Mouse (Mus musculus): Measurements from ENCODE around the gene Ptpdc1.

The Ptpdc1 gene

DNA sequence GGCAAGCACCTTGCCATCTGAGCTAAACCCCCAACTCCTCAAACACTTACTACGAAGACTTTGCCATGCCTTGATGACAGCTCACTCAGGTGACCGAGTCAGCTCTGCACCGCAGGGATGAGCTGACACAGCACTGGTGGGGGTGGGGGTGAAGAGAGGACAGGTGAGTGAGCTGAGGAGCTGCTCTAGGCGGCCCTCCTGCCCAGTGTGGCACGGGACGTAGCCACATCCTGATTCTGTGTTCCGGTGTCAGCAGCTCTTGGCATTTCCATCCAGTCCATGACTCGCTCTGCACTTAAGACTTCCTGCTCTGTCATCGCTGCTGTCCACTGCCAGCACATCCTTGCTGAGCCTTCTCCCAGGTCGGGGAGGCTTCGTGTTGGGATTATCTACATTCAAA, 38.1 kb downstream of the Ptpdc1 start:
- in situ Hi-C loops (cut with MboI, MseI): loop anchor here in 1 of 2 experiments (25.0 kb wide), 1 partner anchor 625 kb away; no protein-coding TSS in a partner anchor

DNA sequence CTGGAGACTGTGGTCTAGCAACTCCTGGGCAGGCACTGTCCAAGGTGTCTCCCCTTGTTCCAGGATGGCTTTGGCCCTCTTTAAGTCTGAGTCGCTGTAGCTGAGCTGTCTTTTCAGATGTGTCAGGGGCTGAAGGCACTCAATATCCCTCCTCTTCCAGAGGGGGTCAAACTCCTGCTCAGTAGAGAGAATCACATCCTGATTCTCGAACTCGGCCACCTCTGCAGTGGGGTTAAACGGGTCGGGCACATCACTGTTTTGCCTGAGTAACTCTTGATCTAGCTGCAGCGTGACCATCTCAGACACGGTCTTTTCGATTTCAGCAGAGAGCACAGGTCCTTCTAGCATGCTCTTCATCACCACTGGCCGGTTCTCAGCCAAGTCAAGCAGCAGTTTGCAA, 39.0 kb downstream of the Ptpdc1 start:
- in situ Hi-C loops (cut with MboI, MseI): loop anchor here in 1 of 2 experiments (25.0 kb wide), 1 partner anchor 624 kb away; no protein-coding TSS in a partner anchor

DNA sequence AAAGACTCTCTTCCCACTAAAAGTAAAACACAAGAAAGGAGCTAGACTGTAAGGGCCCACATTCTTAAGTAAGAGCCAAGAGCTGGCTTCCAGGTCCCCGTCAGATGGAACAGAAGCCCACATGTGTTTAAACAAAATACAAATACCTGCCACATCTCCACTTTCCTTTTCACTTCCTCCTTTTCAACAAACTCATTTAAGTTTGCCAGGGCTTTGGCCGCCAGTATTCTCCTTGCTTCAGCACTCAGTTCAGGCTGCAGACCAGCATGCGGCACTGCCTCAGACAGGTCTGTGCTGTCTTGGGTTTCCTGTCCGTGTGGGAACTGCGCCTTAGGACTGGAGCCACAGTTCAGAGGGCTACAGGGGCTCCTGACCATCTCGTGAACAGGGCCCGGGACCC, 39.7 kb downstream of the Ptpdc1 start:
- in situ Hi-C loops (cut with MboI, MseI): loop anchor here in 1 of 2 experiments (25.0 kb wide), 1 partner anchor 623 kb away; no protein-coding TSS in a partner anchor

DNA sequence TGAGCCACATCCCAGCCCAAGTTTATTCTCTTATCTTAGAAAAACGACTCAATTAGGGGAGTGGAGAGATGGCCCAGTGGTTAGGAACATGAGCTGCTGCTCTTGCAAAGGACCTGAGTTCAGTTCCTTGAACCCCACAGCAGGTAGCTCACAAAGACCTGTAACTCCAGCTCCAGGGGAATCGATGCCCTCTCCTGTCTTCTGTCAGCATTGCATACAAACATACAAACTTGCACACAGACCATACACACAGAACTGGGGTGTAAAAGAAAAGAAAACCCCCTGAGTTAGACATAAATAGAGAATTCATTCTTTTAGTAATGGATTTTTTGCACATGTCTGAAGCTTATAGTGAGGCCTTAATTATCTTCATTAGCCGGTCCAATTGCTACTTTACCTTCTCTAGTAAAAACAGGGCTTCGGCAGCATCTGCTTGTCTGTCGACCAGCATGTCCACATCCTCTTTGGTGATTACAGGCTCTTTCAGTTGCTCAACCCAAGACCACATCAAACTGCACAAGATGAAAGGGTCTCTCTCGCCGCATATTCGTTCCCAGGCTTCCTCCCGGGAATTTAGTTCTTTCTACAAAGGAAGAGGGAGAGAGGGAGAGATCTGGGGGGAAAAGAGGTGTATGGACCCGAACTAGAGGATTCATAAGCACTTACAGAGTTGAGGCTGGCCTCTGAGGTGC, 42.6 kb downstream of the Ptpdc1 start:
- in situ Hi-C loops (cut with MboI, MseI): loop anchor here in 1 of 2 experiments (25.0 kb wide), 1 partner anchor 621 kb away; no protein-coding TSS in a partner anchor

DNA sequence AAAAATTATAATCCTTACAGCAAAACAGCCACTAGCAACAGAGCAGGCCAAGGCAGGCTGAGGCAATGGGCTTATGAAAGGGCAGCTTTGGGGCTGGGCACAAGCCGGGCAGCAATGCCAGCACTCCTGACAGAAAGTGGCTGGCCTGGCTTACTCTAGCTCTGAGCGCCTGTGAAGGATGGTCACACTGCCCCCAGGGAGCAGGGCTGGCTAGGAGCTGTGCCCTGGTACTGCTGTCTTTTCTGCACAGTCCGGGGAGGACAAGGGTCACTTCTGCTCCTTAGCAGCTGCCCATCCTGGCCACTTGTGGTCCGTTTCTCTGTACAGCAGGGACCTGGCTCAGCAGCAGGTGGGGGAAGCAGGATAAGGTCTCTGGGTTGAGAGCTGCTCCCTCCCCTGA, 46.8 kb downstream of the Ptpdc1 start:
- in situ Hi-C loops (cut with MboI, MseI): loop anchor here in 1 of 2 experiments (25.0 kb wide), 1 partner anchor 616 kb away; no protein-coding TSS in a partner anchor

DNA sequence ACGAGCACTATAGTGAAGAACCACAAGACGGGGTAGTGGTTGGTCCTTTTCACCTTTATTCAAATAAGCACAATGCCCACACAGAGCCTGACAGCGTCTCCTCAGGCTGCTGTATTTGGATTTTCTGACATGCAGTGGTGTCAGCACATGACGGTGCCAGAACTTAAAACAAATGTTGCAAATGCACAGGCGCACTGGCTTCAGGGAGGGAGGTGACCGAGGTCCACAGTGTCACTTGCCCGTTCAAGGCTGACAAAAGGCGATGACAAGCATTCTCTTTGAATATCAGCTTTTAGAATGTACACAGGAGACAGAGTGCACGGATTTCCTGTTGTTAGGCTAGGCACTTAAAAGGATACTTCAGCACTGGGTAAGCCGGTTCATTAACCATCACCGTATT, 47.6 kb downstream of the Ptpdc1 start:
- in situ Hi-C loops (cut with MboI, MseI): loop anchor here in 1 of 2 experiments (25.0 kb wide), 1 partner anchor 616 kb away; no protein-coding TSS in a partner anchor

DNA sequence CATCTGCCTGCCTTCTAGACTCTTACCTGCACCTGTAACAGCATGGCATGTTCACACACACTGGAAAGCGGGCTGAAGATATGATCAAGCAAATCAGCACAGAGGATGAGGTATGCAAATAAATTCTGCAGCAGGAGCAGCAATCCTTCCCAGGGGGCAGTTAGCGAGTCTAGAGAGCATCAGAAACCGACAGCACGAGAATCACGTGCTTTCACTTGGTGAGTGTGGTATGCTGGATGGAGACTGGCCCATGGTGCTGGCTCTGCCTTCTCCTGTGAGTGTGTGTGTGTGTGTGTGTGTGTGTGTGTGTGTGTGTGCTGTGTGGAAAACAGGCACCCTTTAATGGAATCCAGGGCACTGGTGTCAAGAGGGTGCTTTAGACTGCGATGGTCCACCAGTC, 48.5 kb downstream of the Ptpdc1 start:
- in situ Hi-C loops (cut with MboI, MseI): loop anchor here in 1 of 2 experiments (25.0 kb wide), 1 partner anchor 615 kb away; no protein-coding TSS in a partner anchor

DNA sequence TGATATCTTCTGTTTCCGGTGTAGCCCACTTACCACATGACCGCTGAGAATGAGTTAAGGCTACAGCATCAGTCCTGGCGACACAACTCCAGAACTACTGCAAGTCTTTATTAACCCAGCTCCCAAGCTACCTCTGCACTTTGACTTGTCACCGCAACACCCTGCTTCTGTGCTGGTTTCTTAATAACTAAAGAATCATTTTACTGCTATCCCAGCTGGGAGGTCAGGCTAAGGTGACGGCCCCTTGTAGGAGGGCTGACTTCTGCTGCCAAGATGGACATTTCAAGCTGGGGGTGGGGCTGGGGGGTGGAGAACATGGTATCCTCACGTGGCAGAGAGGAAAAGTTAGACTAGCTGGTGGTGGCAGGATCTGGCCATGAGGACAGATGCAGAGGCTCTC, 50.7 kb downstream of the Ptpdc1 start:
- in situ Hi-C loops (cut with MboI, MseI): loop anchor here (5.0 to 25.0 kb wide), 3 partner anchors 47 to 612 kb away; no protein-coding TSS in a partner anchor

DNA sequence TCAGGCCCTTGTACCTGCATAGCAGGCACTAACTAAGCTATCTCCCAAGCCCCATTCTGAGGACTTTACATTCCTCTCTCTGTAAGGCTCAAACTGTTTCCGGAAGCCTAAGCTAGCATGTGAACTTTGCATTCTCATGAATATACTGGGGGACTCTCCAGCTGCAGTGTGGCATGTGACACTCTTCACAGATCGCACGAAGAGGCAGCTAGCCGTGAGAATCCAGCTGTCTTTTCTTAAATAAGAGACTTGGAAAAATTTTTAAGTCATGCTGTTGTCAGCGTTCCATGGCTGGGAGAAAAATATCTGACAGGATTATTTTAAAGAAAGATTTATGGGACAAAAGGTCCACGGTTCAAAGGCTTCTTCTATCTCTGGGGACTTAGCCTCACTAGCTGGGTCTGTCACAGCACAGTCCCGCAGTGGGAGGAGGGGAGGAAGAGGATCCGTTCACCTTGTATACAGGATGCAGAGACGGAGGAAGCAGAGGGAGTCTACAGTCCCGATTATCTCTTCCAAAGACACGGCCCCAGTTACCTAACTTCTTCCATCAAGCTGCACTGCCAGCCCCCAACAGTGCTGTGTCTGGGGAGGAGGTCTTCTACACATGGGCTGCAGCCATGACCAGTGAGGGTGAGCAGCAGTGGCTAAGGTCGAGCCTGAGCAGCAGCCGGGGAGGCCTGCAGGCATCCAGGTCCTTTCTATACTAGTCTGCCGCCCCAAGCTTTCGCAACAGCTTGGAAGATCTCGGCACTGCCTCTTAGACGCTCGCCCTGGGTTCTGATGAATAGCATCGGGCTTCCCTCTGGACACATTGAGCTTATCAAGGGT, 51.7 kb downstream of the Ptpdc1 start:
- in situ Hi-C loops (cut with MboI, MseI): loop anchor here (5.0 kb wide), 2 partner anchors 46 to 51 kb away; no protein-coding TSS in a partner anchor

DNA sequence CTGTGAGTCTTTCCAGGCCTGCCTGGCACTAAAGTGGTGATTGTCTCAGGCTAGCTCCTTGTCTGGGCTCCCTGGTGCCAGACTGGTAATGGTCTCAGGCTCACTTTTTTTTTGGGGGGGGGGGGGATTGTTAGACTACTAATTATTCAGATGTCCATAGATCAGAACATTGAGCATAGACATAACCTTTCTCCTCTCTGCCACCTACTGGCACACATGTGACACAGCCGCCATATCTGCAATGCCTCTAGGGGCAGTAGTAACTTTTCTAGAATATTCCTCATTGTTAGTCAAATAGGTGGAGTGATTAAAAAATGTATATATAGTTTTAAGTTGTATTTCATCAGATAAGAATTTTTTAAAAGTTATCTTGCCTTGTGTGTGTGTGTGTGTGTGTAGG, 53.3 kb downstream of the Ptpdc1 start:
- in situ Hi-C loops (cut with MboI, MseI): loop anchor here (5.0 kb wide), 2 partner anchors 45 to 50 kb away; no protein-coding TSS in a partner anchor

DNA sequence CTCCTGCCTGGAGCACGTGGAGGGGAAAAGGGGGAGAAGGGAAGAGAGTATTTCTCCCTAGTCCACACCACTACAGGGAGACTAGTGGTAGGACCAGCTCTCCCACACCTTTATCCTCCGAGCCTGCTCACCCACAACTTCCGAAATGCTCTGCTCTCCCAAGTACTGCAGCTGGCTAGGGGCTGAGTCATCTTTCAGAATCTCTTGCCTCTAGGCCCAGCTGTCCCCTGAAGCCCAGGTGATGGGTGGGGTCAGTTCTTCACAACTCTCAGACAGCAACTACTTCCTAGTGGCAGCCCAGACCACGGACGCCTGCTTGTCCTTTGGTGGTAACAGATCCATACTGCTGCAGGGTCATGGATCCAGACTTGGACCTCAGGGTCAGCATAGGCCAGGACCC, 54.2 kb downstream of the Ptpdc1 start:
- in situ Hi-C loops (cut with MboI, MseI): loop anchor here (5.0 kb wide), 2 partner anchors 44 to 49 kb away; no protein-coding TSS in a partner anchor

DNA sequence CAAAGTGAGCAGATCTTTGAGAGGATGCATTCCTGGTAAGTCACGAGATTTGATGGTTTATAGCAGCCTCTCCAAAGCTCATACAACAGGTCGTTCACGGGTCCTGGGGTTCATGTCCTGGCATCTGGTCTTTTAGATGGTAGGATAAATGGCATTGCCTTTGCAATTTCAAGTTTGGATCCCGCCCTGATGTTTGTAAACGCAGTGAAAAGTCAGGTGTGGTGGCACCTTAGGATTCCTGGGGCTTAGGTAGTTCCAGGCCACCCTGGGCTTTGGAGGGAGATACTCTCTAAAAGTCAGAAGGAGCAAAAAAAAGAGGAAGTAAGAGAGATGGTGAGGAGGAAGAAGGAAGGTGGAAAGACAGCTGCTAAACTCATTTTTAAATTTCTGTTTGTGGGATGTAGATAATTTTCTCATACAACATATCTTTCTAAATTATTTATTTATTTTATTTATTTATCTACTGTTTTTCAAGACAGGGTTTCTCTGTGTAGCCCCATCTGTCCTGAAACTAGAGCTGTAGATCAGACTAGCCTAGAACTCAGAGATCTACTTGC, 55.8 kb downstream of the Ptpdc1 start:
- in situ Hi-C loops (cut with MboI, MseI): loop anchor here (5.0 kb wide), 2 partner anchors 42 to 47 kb away; no protein-coding TSS in a partner anchor

DNA sequence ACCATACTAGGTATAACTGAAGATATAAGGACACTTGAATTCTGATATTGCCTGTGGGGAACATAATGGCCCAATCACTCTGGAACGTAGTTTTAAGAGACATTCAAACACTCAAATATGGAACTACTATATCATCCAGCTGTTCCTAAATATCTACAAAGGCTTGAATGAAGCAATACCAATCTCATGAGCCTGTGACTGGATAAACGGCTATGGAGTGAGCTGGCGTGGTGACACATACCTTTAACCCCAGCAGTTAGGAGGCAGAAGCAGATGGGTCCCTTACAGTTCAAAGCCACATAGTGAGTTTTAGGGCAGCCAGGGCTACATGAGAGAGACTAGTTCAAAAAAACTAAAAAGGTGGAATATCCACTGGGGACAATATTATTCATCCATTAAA, 57.8 kb downstream of the Ptpdc1 start:
- in situ Hi-C loops (cut with MboI, MseI): no loop called here

DNA sequence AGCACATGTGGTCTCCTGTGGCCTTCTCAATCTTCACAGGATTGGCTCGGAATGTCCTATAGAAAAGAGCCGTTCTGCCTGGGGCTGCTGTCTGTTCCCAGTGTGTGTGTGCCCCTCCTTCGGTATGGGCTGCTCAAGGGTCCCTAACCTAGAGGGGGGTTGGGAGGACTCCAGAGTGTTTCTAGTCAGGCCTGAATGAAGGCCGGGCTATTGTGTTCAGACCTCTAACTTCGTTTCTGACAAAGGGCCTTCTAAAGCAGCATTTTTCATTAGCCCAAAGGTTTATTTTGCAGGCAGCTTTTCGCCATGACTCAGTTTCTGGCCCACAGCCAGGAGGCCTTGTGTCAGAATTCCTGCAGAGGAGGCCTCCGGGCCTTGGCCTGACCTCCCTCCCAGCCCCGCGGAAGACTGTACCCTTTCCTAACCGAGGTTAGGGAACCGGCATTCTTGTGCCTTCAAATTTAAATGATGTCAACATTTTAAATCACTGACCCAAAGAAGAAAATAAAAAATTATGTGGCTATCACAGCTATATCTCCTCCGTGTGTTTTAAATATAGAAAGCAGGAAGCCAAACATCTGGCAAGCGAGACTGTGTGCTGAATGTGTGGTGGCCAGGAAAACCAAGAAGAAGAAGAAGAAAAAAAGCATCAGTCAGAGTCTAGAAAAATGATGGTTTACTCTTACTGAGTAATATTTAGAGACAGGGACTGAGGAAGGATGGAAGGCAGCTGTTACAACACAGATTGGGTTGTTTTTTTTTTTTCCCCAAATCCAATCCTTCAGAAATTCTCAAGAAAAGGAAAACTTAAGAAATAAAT, 59.1 kb downstream of the Ptpdc1 start:
- in situ Hi-C loops (cut with MboI, MseI): no loop called here

DNA sequence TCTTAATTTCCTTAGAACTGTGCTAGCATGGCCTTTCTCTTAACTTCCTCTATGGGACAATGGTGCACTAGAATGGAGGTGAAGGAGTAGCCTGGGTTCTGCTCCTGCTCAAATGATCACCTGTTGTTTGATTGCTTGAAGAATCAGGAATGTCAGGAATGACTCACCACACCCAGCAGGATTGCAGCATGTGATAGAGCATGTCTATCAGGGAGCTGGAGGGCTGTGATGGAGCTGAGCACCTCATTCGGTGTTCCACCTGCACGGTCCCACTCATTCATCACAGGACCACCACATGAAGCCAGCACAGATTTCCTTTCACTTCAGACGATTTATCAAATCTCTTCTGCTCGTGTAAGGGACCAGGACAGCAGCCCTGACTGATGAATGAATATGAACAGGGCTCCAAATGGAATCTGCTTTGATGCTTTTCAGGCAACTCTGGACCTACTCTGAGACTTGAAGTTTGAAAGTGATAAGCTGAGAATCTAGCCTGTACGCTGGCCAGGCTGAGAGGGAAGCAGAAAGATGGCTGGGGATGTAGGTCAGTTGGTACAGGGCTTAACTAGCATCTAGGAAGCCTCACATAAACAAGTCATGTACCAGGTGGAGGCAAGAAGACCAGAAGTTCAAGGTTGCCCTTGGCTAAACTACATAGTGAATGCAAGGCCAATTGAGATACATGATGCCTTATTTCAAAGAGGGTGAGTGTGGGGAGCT, 60.4 kb downstream of the Ptpdc1 start:
- in situ Hi-C loops (cut with MboI, MseI): no loop called here

DNA sequence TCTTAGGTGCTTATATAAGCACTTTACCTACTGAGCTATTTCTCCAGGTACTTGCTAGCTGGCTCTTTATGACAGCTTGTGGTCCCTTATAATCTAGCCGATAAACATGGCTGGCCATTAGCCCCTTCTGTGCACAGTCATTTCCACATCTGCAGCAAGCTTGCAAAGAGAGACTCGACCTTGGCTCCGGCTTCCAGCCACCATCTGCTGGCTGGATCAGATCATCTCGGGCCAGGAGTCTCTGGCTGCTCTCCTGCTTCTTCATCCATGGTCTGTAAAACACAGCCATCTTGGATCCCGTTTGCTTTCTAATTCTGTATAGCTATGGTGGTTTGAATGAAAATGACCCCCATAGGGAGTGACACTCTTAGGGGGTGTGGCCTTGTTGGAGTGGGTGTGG, 63.1 kb downstream of the Ptpdc1 start:
- in situ Hi-C loops (cut with MboI, MseI): no loop called here

DNA sequence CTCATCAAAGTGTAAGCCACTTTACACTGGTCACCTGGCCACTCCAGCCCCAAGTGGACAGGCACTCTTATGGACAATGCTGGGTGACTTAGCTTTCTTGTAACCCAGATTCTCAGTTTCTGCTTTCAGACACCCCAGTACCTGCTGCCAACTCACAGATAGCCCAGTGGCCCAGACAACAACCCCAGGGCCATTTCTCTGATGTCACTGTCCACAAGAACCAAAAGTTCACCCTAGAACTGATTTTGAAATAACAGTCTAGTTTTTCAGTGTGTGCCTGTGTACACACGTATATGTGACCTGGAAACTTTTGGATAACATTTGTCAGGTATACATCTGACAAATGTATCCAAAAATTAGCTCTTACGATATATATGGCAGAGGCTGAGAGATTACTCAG, 64.0 kb downstream of the Ptpdc1 start:
- in situ Hi-C loops (cut with MboI, MseI): no loop called here

DNA sequence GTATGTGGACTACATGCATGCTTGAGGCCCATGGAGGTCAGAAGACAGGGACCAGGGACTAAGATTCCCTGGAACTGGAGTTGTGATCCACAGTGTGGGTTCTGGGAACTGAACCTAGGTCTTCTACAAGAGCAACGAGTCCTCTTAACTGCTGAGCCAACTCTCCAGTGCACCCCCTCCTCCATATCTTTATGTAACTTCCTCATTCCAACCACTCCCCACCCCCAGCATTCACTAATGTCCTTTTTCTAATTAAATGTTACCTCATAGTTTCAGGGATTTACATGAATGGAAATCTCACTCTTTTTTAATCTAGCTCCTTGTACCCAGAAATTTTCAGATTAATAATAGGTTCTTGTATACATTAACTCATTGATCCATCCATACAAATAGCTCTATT, 69.5 kb downstream of the Ptpdc1 start:
- in situ Hi-C loops (cut with MboI, MseI): no loop called here

DNA sequence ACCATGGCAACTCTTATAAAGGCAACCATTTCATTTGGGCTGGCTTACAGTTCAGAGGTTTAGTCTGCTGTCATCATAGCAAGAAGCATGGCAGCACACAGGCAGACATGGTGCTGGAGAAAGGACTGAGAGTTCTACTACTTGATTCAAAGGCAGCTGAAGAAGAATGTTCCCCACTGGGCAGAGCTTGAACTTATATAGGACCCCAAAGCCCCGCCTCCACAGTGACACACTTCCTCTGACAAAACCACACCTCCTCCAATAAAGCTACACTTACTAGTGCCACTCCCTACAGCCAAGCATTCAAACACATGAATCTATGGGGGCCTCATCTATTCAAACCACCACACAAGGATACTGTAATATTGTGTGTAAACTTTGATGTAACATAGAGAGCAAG, 70.9 kb downstream of the Ptpdc1 start:
- in situ Hi-C loops (cut with MboI, MseI): no loop called here

DNA sequence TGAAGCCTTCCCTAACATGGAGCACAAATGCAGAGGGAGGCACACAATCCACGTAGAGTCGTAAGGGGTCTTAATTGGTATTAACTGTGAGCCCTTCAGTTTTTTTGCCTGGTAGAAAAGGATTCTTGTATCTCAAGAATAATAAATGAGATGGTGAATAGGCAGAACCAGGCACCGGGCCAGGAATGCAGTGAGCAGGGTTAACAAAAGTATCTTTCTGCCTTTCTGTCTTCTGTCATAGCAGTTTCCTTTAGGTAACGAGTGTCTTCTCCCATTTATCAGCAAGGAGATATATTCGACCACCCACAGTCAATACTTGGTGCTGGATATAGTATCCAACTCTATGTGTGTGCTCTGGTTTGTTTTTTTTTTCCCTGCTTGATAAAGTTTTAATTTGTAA, 72.0 kb downstream of the Ptpdc1 start:
- in situ Hi-C loops (cut with MboI, MseI): no loop called here
